Comparison of ENCODE assay signal across 10 mouse cellular contexts in genomic region chr9:47755119-47755518, GRCm38 (mm10).
DNase-seq lines count a peak whose midpoint lies in the region; ATAC-seq and TF ChIP-seq lines count a peak whose summit lies in the region.
"Had no signal": no experiment of that assay in that cellular context is flagged by ENCODE, and none has a peak within 500 bp of the region (broad histone marks: within the 10 kb centered on the region; RNA-seq: fewer than 3 reads in every experiment).

No protein-coding gene starts in this region.

- 34% methylated on average over 12 of the region's 12 CpGs for WGBS in forebrain, postnatal 0 days
- 53% methylated on average over 12 of the region's 12 CpGs for WGBS in forebrain, embryonic 11.5 days

- H3K9ac ChIP-seq in forebrain, postnatal 0 days, result no peak overlapping the region
- no peak overlapping the region for H3K9ac ChIP-seq in forebrain, embryonic 11.5 days (ENCODE audit: low read length)
- H3K9ac ChIP-seq: liver, embryonic 14.5 days had no signal

- H3K4me1 ChIP-seq in forebrain, postnatal 0 days (ENCODE audit: insufficient read depth), result peaks cover 32% of the 10 kb centered on the region
- H3K4me1 ChIP-seq in forebrain, embryonic 11.5 days (replicated peaks; ENCODE audit: control insufficient read depth, insufficient read depth, low read length), result peaks cover 8% of the 10 kb centered on the region
- peaks cover 12% of the 10 kb centered on the region for H3K4me1 ChIP-seq in cortical plate, adult 2 months (ENCODE audit: control insufficient read depth, insufficient read depth, low read length)

- H3K36me3 ChIP-seq in forebrain, postnatal 0 days (ENCODE audit: insufficient read depth), result no peaks in the 10 kb centered on the region
- H3K36me3 ChIP-seq in forebrain, embryonic 11.5 days (ENCODE audit: control insufficient read depth, insufficient read depth, low read length), result no peaks in the 10 kb centered on the region

- H3K4me2 ChIP-seq in forebrain, postnatal 0 days (ENCODE audit: low read depth), result no peak overlapping the region
- H3K4me2 ChIP-seq in forebrain, embryonic 11.5 days (ENCODE audit: low read depth, low read length, severe bottlenecking), result no peak overlapping the region

- TF ChIP-seq POLR2A in cortical plate, adult 2 months (IDR thresholded peaks at IDR 0.05; ENCODE audit: extremely low read depth, insufficient read depth, low read length), result 0 out of 2 replicates have a peak, but pooled peaks have one; percentile 5

- DNase-seq in forebrain, postnatal 0 days, result peak; percentile 68
- DNase-seq in forebrain, embryonic 11.5 days (ENCODE audit: low spot score), result no peak
- DNase-seq in left cerebral cortex, adult 11 months (ENCODE audit: low spot score), result peak; percentile 52
- no peak for DNase-seq in left cerebral cortex, postnatal 4 days
- peak; percentile 75 to 83 for DNase-seq in left cerebral cortex, postnatal 36 days (ENCODE audit: low spot score in 2 of 2)
- DNase-seq in spleen, adult 12 weeks (ENCODE audit: low spot score), result no peak
- DNase-seq in kidney, adult 11 months, result no peak
- DNase-seq: thymus, postnatal 4 days had no signal

- ATAC-seq in forebrain, postnatal 0 days, result peak; percentile 54; the same call in 1 of the 2 replicates
- no peak for ATAC-seq in forebrain, embryonic 11.5 days (replicated peaks; ENCODE audit: low FRiP score)

- intact Hi-C loops in left cerebral cortex, postnatal 4 days (cut with DNase I), result no loop called here
- intact Hi-C loops in left cerebral cortex, postnatal 36 days (cut with DNase I), result loop anchor here (10.0 kb wide), 1 partner anchor 320 kb away; no protein-coding TSS in a partner anchor

- H3K27me3 ChIP-seq in forebrain, postnatal 0 days (ENCODE audit: insufficient read depth, low read length), result no peaks in the 10 kb centered on the region
- no peaks in the 10 kb centered on the region for H3K27me3 ChIP-seq in forebrain, embryonic 11.5 days (ENCODE audit: control insufficient read depth, insufficient read depth, low read length)

- no peak for TF ChIP-seq CTCF in forebrain, postnatal 0 days (IDR thresholded peaks at IDR 0.05; ENCODE audit: low read depth)
- no peak for TF ChIP-seq CTCF in cortical plate, adult 2 months (IDR thresholded peaks at IDR 0.05; ENCODE audit: extremely low read depth, insufficient read depth, low read length)

- H3K27ac ChIP-seq in forebrain, postnatal 0 days (ENCODE audit: low read depth, low read length), result peak overlapping the region; percentile 31
- H3K27ac ChIP-seq in forebrain, embryonic 11.5 days (ENCODE audit: low read depth, low read length), result no peak overlapping the region
- H3K27ac ChIP-seq in cortical plate, adult 2 months (ENCODE audit: insufficient read depth, low read length), result peak overlapping the region; percentile 30
- H3K27ac ChIP-seq: liver, embryonic 14.5 days had no signal

- no peaks in the 10 kb centered on the region for H3K9me3 ChIP-seq in forebrain, postnatal 0 days (ENCODE audit: low read length)
- no peaks in the 10 kb centered on the region for H3K9me3 ChIP-seq in forebrain, embryonic 11.5 days (ENCODE audit: control insufficient read depth, low read length)

- no peak overlapping the region for H3K4me3 ChIP-seq in forebrain, postnatal 0 days (ENCODE audit: low read depth, low read length)
- no peak overlapping the region for H3K4me3 ChIP-seq in forebrain, embryonic 11.5 days (ENCODE audit: low read depth, low read length)
- H3K4me3 ChIP-seq in cortical plate, adult 2 months (ENCODE audit: insufficient read depth, low read length), result no peak overlapping the region

Comparison
In these comparisons a context has a peak if more than half of its experiments do, and no peak if none do; other contexts are left out.
1. DNase-seq: peak in forebrain, postnatal 0 days (single experiment), left cerebral cortex, adult 11 months (single experiment) and left cerebral cortex, postnatal 36 days (2 of 2); none in forebrain, embryonic 11.5 days (single experiment), left cerebral cortex, postnatal 4 days (single experiment), spleen, adult 12 weeks (single experiment) and kidney, adult 11 months (single experiment).